Mouse (Mus musculus): ENCODE measurements around the gene Ppig. TPM values are rescaled to one million over a fixed set of nuclear protein-coding genes. Genes with fewer than 3 reads are reported as not detected.
A peak's percentile ranks its signal among the peaks of the same experiment; 100 is the strongest.

Gene Ppig
- polyA plus RNA-seq, 2 experiments = 25.3 to 120 TPM

- H3K9ac ChIP-seq (ENCODE audit: low read depth, low read length, severe bottlenecking) = no peak overlapping the region
- H3K9me3 ChIP-seq (ENCODE audit: control insufficient read depth, low read length) = 0 out of 2 replicates have a peak, but pooled peaks cover 3% of the 10 kb centered on the region
- no peaks in the 10 kb centered on the region for H3K27me3 ChIP-seq (ENCODE audit: control insufficient read depth, insufficient read depth, low read length)
- H3K27ac ChIP-seq (replicated peaks; ENCODE audit: low read depth, low read length) = no peak overlapping the region
- 76% methylated on average over 1 of the region's 1 CpGs for WGBS
- peaks cover 74% of the 10 kb centered on the region for H3K36me3 ChIP-seq (ENCODE audit: control insufficient read depth, insufficient read depth, low read length)
- no peak overlapping the region for H3K4me3 ChIP-seq (replicated peaks; ENCODE audit: low read length)
- H3K4me1 ChIP-seq (ENCODE audit: control insufficient read depth, insufficient read depth, low read length) = no peaks in the 10 kb centered on the region
- TF ChIP-seq POLR2A (IDR thresholded peaks at IDR 0.05; ENCODE audit: borderline replicate concordance, extremely low read depth, insufficient read depth, insufficient read length) = no peak
- no peak overlapping the region for H3K4me2 ChIP-seq (replicated peaks; ENCODE audit: low read depth, low read length, severe bottlenecking)
- DNase-seq (ENCODE audit: low spot score) (no peak), ATAC-seq (ENCODE audit: low FRiP score, low read depth) (no peak)
These were observed 22.7 kb downstream of the Ppig start for GRCm38 (mm10) chr2:69745091-69745490.

DNA sequence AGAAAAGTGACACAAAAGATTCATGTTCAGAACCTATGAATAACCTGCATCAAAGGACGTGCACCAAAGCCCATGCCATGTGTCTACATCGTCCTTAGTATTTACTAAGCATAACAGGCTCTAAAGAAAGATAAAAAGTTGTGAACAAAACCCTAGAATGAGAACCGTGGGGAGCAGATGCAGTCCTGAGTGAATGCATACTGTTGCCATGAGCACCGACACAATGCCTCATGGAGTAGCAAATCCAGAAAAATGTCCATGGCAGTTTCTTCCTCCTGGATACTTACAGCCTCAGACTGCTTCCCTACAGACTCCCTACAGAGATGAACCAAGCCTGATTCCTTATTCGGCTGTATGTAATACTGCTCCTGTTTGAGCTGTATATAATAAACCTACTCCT lies 38.6 kb downstream of the Ppig start:
- DNase-seq (ENCODE audit: low spot score) (no peak), ATAC-seq (ENCODE audit: low FRiP score, low read depth) (no peak)
- no peak for TF ChIP-seq POLR2A (IDR thresholded peaks at IDR 0.05; ENCODE audit: borderline replicate concordance, extremely low read depth, insufficient read depth, insufficient read length)
- Histone ChIP-seq H3K36me3 (ENCODE audit: control insufficient read depth, insufficient read depth, low read length) (no peaks in the 10 kb centered on the region), H3K9me3 (ENCODE audit: control insufficient read depth, low read length) (no peaks in the 10 kb centered on the region), H3K4me1 (ENCODE audit: control insufficient read depth, insufficient read depth, low read length) (no peaks in the 10 kb centered on the region), H3K9ac (ENCODE audit: low read depth, low read length, severe bottlenecking) (no peak overlapping the region), H3K4me3 (replicated peaks; ENCODE audit: low read length) (no peak overlapping the region), H3K27ac (replicated peaks; ENCODE audit: low read depth, low read length) (no peak overlapping the region), H3K27me3 (ENCODE audit: control insufficient read depth, insufficient read depth, low read length) (no peaks in the 10 kb centered on the region), H3K4me2 (replicated peaks; ENCODE audit: low read depth, low read length, severe bottlenecking) (no peak overlapping the region)
- WGBS = 80% methylated on average over 5 of the region's 5 CpGs

DNA sequence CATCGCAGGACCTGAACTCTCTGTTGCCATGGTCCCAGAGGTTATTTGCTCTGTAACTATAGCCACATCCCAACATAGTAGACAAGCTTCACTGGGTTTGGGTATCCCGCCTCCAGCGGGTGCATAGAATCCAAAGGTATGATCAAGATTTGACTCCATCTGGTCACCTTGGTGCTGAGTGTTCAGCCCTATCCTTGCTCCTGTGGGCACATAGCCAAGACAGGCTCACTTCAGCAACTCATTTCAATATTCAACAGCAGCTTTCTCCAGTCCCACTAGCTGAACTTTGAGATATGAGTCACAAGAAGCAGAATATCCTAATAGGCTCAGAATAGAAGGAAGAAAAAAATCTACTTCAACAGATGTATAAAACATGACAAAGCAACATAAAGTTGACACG lies 41.0 kb downstream of the Ppig start:
- no peak overlapping the region for H3K9ac ChIP-seq (ENCODE audit: low read depth, low read length, severe bottlenecking)
- H3K9me3 ChIP-seq (ENCODE audit: control insufficient read depth, low read length) = no peaks in the 10 kb centered on the region
- DNase-seq (ENCODE audit: low spot score) (no peak), ATAC-seq (ENCODE audit: low FRiP score, low read depth) (no peak)
- 93% methylated on average over 4 of the region's 4 CpGs for WGBS
- H3K36me3 ChIP-seq (ENCODE audit: control insufficient read depth, insufficient read depth, low read length) = no peaks in the 10 kb centered on the region
- H3K4me2 ChIP-seq (replicated peaks; ENCODE audit: low read depth, low read length, severe bottlenecking) = no peak overlapping the region
- no peaks in the 10 kb centered on the region for H3K4me1 ChIP-seq (ENCODE audit: control insufficient read depth, insufficient read depth, low read length)
- no peak overlapping the region for H3K4me3 ChIP-seq (replicated peaks; ENCODE audit: low read length)
- H3K27ac ChIP-seq (replicated peaks; ENCODE audit: low read depth, low read length) = no peak overlapping the region
- TF ChIP-seq POLR2A (IDR thresholded peaks at IDR 0.05; ENCODE audit: borderline replicate concordance, extremely low read depth, insufficient read depth, insufficient read length) = no peak
- no peaks in the 10 kb centered on the region for H3K27me3 ChIP-seq (ENCODE audit: control insufficient read depth, insufficient read depth, low read length)

- WGBS = 64% methylated on average over 1 of the region's 1 CpGs
These were observed 42.4 kb downstream of the Ppig start for GRCm38 (mm10) chr2:69764716-69765115.

GRCm38 (mm10) chr2:69773331-69773730 lies 51.0 kb downstream of the Ppig start:
- no peak for DNase-seq (ENCODE audit: low spot score)
- no peaks in the 10 kb centered on the region for H3K4me1 ChIP-seq (ENCODE audit: control insufficient read depth, insufficient read depth, low read length)
- H3K36me3 ChIP-seq (ENCODE audit: control insufficient read depth, insufficient read depth, low read length) = no peaks in the 10 kb centered on the region
- H3K27me3 ChIP-seq (ENCODE audit: control insufficient read depth, insufficient read depth, low read length) = no peaks in the 10 kb centered on the region
- no peak overlapping the region for H3K27ac ChIP-seq (replicated peaks; ENCODE audit: low read depth, low read length)
- no peaks in the 10 kb centered on the region for H3K9me3 ChIP-seq (ENCODE audit: control insufficient read depth, low read length)
- no peak overlapping the region for H3K4me3 ChIP-seq (replicated peaks; ENCODE audit: low read length)
- no peak for ATAC-seq (ENCODE audit: low FRiP score, low read depth)
- H3K9ac ChIP-seq (ENCODE audit: low read depth, low read length, severe bottlenecking) = no peak overlapping the region
- H3K4me2 ChIP-seq (replicated peaks; ENCODE audit: low read depth, low read length, severe bottlenecking) = no peak overlapping the region
- WGBS = 84% methylated on average over 3 of the region's 3 CpGs
- TF ChIP-seq POLR2A (IDR thresholded peaks at IDR 0.05; ENCODE audit: borderline replicate concordance, extremely low read depth, insufficient read depth, insufficient read length) = no peak

More at GRCm38 (mm10) chr2:69764716-69765115, 42.4 kb downstream of the Ppig start:
- Histone ChIP-seq H3K9ac (ENCODE audit: low read depth, low read length, severe bottlenecking) (no peak overlapping the region), H3K4me2 (replicated peaks; ENCODE audit: low read depth, low read length, severe bottlenecking) (no peak overlapping the region), H3K36me3 (ENCODE audit: control insufficient read depth, insufficient read depth, low read length) (no peaks in the 10 kb centered on the region), H3K4me3 (replicated peaks; ENCODE audit: low read length) (no peak overlapping the region), H3K9me3 (ENCODE audit: control insufficient read depth, low read length) (no peaks in the 10 kb centered on the region), H3K4me1 (ENCODE audit: control insufficient read depth, insufficient read depth, low read length) (no peaks in the 10 kb centered on the region), H3K27me3 (ENCODE audit: control insufficient read depth, insufficient read depth, low read length) (no peaks in the 10 kb centered on the region), H3K27ac (replicated peaks; ENCODE audit: low read depth, low read length) (peak overlapping the region; percentile 70)
- no peak for TF ChIP-seq POLR2A (IDR thresholded peaks at IDR 0.05; ENCODE audit: borderline replicate concordance, extremely low read depth, insufficient read depth, insufficient read length)
- ATAC-seq (ENCODE audit: low FRiP score, low read depth) (no peak), DNase-seq (ENCODE audit: low spot score) (peak; percentile 71)

Data from limb, embryonic 14.5 days (tissue).